Mouse (Mus musculus): Measurements from ENCODE around the gene Gm11541.
A peak's percentile ranks its signal among the peaks of the same experiment; 100 is the strongest.
"Not testable (repeated sequence)": the region's sequence is repeated elsewhere in the genome, so short reads cannot be mapped to it uniquely, and the experiment has no call there.

The Gm11541 gene

GRCm38 (mm10) chr11:94697140-94697539 lies 7.2 kb downstream of the Gm11541 start:
- no peak for DNase-seq (ENCODE audit: low spot score)

GRCm38 (mm10) chr11:94695508-94695907 lies 8.8 kb downstream of the Gm11541 start:
- DNase-seq (ENCODE audit: low spot score): no peak

GRCm38 (mm10) chr11:94692502-94692901 lies 11.8 kb downstream of the Gm11541 start:
- not testable (repeated sequence) for DNase-seq (ENCODE audit: low spot score)

DNA sequence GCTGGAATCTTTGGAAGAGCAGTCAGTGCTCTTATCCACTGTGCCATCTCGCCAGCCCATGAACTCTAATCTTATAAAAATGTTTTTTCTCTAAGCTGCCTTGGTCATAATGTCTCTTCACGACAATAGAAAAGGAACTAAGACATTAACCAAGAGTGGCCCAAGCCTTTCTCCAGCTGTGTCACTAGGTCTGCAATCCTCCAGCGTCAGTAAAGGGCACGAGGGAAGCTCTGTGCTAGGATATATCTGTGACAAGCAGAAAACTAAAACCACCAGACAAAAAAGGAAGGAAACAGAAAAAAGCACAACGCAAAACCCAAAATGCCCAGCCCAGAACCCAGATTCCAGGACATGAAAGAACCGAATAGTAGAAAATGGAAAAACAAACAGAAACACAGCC lies 17.1 kb downstream of the Gm11541 start:
- DNase-seq (ENCODE audit: low spot score): no peak

GRCm38 (mm10) chr11:94682427-94682826 lies 21.9 kb downstream of the Gm11541 start:
- no peak for DNase-seq (ENCODE audit: low spot score)

DNA sequence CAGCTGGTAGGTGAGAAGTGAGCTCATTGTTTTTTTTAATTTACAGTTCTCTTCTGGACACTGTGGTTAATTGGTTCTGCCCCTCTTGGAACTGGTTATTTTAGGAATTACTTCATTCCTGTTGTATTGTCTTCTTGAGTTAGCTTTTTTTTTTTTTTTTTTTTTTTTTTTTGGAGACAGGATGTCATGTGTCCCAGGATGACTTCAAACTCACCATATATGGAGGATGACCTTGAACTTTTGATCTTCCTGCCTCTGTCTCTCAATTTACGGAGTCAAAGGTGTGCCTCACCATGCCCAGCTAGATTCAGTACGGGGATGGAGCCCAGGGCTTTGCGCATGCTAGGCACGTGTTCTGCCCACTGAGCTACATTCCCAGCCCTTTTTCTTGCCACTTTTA lies 22.7 kb downstream of the Gm11541 start:
- no peak for DNase-seq (ENCODE audit: low spot score)

GRCm38 (mm10) chr11:94680639-94681038 lies 23.7 kb downstream of the Gm11541 start:
- no peak for DNase-seq (ENCODE audit: low spot score)

DNA sequence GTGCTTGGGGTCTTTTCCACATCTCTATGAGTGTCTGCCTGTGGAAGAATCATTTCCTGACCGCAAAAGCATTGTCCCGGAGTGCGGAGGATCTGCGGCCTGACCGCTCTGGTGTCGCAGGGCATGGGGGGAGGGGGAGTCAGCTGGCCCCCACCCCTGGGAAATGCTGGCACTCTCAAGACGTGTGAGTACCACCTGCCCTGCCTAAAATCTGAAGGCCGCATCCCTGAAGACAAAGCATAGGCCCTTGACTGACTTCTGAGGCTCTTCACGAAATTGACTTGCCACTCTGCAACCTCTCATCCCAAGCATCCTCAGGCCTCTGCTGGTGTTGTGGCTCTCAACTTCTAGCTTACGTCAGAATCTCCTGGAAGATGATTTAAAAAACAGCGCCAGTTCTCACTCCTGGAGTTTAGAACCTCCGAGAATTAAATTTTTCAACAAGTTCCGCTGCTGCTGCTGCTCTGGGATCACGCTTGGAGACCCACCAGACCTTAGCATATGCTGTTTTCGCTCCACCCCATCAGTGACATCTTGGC lies 26.6 kb downstream of the Gm11541 start:
- no peak for DNase-seq (ENCODE audit: low spot score)

- DNase-seq (ENCODE audit: low spot score): peak; percentile 91
Measured at GRCm38 (mm10) chr11:94676754-94677606, 27.3 kb downstream of the Gm11541 start, which contains the start of gene Xylt2. Gene Xylt2 (minus strand): TSS chr11:94677515.

DNA sequence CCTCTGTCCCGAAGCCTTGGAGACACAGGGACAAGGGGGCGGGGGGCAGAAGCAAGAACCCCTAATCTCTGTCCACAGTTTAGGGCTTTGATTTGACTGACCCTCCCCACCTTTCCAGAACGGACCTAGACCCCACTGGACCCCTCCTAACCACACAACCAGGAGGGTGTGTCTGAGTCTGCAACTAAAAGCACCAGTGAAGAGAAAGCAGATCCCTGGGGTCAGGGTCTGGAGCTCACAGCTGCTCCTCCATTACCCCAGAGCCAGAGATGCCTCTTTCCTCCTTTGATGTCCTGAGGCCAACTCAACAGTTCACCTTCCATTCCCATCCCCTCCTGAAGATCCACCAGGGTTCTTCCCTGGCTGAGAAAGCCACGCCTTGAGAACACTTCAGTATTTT lies 28.0 kb downstream of the Gm11541 start:
- no peak for DNase-seq (ENCODE audit: low spot score)

GRCm38 (mm10) chr11:94675446-94675845 lies 28.9 kb downstream of the Gm11541 start:
- DNase-seq (ENCODE audit: low spot score): no peak

DNA sequence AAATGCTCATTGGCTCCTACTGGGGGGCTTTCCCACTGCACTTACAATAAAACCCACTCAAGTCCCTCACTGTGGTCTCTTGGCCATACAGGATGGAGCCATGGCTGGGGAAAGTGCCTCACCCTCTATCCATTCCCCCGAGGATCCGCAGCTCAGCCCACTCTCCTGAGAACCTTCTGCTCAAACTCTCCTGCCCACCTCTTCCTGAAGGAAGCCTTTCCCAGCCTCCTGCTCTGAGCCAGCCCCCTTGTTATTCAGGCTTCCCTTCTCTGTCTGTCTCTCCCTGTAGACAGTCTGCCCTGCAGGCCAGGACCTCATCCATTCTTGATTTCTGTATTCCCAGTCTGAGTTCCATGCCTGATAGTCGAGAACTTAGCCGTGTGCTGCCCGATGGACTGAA lies 29.3 kb downstream of the Gm11541 start:
- DNase-seq (ENCODE audit: low spot score): no peak

DNA sequence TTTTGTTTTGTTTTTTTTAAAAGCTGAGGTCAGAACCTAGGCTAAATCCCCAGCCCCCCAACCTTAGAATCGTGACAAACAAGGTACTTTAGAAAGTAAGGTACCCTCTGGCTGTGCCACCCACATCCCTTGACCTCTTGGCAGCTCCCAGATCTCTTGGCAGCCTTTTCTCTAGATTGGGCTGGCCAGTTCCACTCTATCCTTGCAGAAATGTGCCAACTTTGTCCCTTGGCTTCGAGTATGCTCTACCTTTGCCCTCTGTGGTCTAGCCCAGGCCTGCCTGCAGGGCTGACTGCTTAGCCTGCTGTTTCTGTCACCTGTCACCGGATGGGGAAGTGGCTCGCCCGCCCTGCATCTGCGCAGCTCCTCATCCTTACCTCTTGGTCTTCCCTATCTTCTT lies 39.0 kb downstream of the Gm11541 start:
- DNase-seq (ENCODE audit: low spot score): no peak

GRCm38 (mm10) chr11:94661344-94661743 lies 43.0 kb downstream of the Gm11541 start:
- DNase-seq (ENCODE audit: low spot score): no peak

DNA sequence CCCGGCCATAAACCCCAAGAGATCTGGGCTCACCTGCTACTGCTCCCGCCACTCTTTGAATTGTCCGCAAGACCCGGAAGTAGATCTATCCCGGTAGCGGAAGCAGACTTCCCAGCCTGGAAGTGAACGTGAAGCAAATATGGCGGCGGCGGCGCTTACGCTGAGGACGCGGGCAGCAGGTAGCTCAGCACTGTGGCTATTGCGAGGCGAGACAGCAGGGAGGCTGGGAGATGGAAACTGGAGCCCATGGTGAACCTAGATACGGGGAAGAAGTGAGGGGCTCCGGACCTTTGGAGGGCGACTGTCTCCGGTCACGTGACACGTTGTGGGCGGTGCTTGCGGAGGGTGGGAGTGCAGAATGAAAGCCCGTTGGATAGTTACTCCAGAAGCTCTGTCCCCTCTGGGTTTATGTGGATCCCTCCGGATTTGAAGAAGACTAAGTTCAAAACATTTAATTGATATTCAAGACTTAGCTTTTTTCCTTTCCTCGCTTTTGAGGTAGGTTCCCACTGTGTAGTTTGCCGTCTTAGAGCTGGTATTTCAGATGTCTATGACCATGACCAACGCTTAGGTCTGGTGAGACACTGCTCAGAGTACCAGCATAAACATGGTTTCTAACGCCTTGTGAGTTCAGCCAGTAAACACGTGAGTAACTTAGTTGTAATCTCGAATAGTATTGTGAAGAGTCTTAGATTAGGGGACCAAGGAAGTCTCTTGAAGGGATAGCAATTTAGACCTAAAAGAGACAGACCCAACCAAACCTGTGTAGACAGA lies 50.4 kb downstream of the Gm11541 start, which contains the start of the genes Mrpl27 and Eme1:
Mrpl27 (plus strand) TSS at position 105 of the 774 bp plus-strand sequence.
Eme1 (minus strand) TSS at position 302 of the 774 bp plus-strand sequence.
- peak; percentile 89 for DNase-seq (ENCODE audit: low spot score)

- no peak for DNase-seq (ENCODE audit: low spot score)
Measured at GRCm38 (mm10) chr11:94652973-94653372, 51.3 kb downstream of the Gm11541 start.

- not testable (repeated sequence) for DNase-seq (ENCODE audit: low spot score)
Measured at GRCm38 (mm10) chr11:94651241-94651640, 53.1 kb downstream of the Gm11541 start.

- no peak for DNase-seq (ENCODE audit: low spot score)
Measured at GRCm38 (mm10) chr11:94646457-94646856, 57.8 kb downstream of the Gm11541 start.
